Mouse (Mus musculus) myocyte (in vitro differentiated cells): Measurements from ENCODE around the gene Kcnq5. TPM values are rescaled to one million over a fixed set of nuclear protein-coding genes. Genes with fewer than 3 reads are reported as not detected.
"Not testable (repeated sequence)": the region's sequence is repeated elsewhere in the genome, so short reads cannot be mapped to it uniquely, and the experiment has no call there.

Source experiments
- H3K27me3 ChIP-seq: one replicate; pipeline ENCODE4 v1.6.1; 2011; ENCODE audit not compliant: control insufficient read depth, insufficient read depth, insufficient read length
- H3K36me3 ChIP-seq: one replicate; pipeline ENCODE4 v1.6.1; 2011; ENCODE audit not compliant: control insufficient read depth, insufficient read depth
- H3K4me2 ChIP-seq: one replicate; pipeline ENCODE4 v1.6.1; 2011; ENCODE audit warnings: low read depth, control low read depth
- H3K4me3 ChIP-seq: one replicate; pipeline ENCODE4 v1.5.1; 2011; ENCODE audit warnings: mild to moderate bottlenecking, control low read depth, moderate library complexity
- H3K79me2 ChIP-seq: one replicate; pipeline ENCODE4 v1.6.1; 2011; ENCODE audit not compliant: control insufficient read depth, insufficient read depth
- H3ac ChIP-seq: one replicate; pipeline ENCODE4 v1.6.1; 2011; ENCODE audit not compliant: control insufficient read depth, insufficient read length
- CEBPB ChIP-seq: IDR thresholded peaks from 2 replicates; pipeline ENCODE4 v1.6.1; 2011; ENCODE audit warnings: mild to moderate bottlenecking, moderate library complexity; ENCODE audit not compliant: poor library complexity, insufficient read depth, severe bottlenecking
- E2F4 ChIP-seq: IDR thresholded peaks from one replicate; pipeline ENCODE4 v1.6.1; 2011; ENCODE audit warnings: mild to moderate bottlenecking, control low read depth, moderate library complexity; ENCODE audit not compliant: insufficient read depth
- MAX ChIP-seq: IDR thresholded peaks from one replicate; pipeline ENCODE4 v1.6.1; 2011; ENCODE audit warnings: low read depth, mild to moderate bottlenecking, control low read depth
- MYOD1 ChIP-seq, 3 experiments: IDR thresholded peaks; one replicate each; pipeline ENCODE4 v1.6.1; 2011; ENCODE audit warnings: control low read depth in 2 of 3, low read depth in 2 of 3, mild to moderate bottlenecking in 2 of 3, moderate library complexity in 1 of 3; ENCODE audit not compliant: insufficient read length in 2 of 3, control insufficient read depth in 1 of 3
- MYOG ChIP-seq, 3 experiments: IDR thresholded peaks; one replicate each; pipeline ENCODE4 v1.6.1; 2011; ENCODE audit warnings: control low read depth in 2 of 3, low read depth in 2 of 3, mild to moderate bottlenecking in 2 of 3; ENCODE audit not compliant: insufficient read length in 2 of 3, control insufficient read depth in 1 of 3, insufficient read depth in 1 of 3
- POLR2A ChIP-seq: IDR thresholded peaks from one replicate; pipeline ENCODE4 v1.6.1; 2011; ENCODE audit warnings: low read depth, mild to moderate bottlenecking, control low read depth, moderate library complexity; ENCODE audit not compliant: insufficient read length
- POLR2AphosphoS2 ChIP-seq: IDR thresholded peaks from one replicate; pipeline ENCODE4 v1.6.1; 2011; ENCODE audit warnings: low read depth, control low read depth; ENCODE audit not compliant: insufficient read length
- REST ChIP-seq: IDR thresholded peaks from one replicate; pipeline ENCODE4 v1.6.1; 2011; ENCODE audit warnings: mild to moderate bottlenecking, control low read depth, moderate library complexity; ENCODE audit not compliant: insufficient read depth, insufficient read length
- SRF ChIP-seq: IDR thresholded peaks from one replicate; pipeline ENCODE4 v1.6.1; 2011; ENCODE audit warnings: low read depth; ENCODE audit not compliant: control insufficient read depth, insufficient read length
- TCF12 ChIP-seq: IDR thresholded peaks from one replicate; pipeline ENCODE4 v1.6.1; 2011; ENCODE audit warnings: mild to moderate bottlenecking, control low read depth; ENCODE audit not compliant: poor library complexity, insufficient read depth, severe bottlenecking
- TCF3 ChIP-seq: IDR thresholded peaks from one replicate; pipeline ENCODE4 v1.6.1; 2011; ENCODE audit warnings: low read depth, control low read depth; ENCODE audit not compliant: insufficient read length
- USF1 ChIP-seq: IDR thresholded peaks from one replicate; pipeline ENCODE4 v1.6.1; 2011; ENCODE audit warnings: low read depth, mild to moderate bottlenecking, control low read depth, moderate library complexity
- polyA plus RNA-seq: library from polyadenylated mRNA; unstranded; fragments of >200 nt; fragmentation: generic; extraction: Trizol; gene quantifications from one replicate; pipeline ENCODE4 v1.2.1, GENCODE M21; 2012; ENCODE audit warnings: missing spikeins

Kcnq5 gene
- polyA plus RNA-seq, 1 experiment = not detected

- no peak for TF ChIP-seq CEBPB
- TF ChIP-seq MYOD1 (IDR thresholded peaks at IDR 0.05; ENCODE audit: control insufficient read depth in 1 of 3, insufficient read length in 2 of 3, low read depth in 2 of 3) = no peak
- no peak for TF ChIP-seq POLR2A
- no peak for TF ChIP-seq MAX
- no peak for TF ChIP-seq USF1
- TF ChIP-seq SRF = no peak
- no peak for TF ChIP-seq MYOG (IDR thresholded peaks at IDR 0.05; ENCODE audit: control insufficient read depth in 1 of 3, insufficient read depth in 1 of 3, insufficient read length in 2 of 3, low read depth in 2 of 3)
- no peak for TF ChIP-seq TCF12
- no peak for TF ChIP-seq POLR2AphosphoS2
- no peak for TF ChIP-seq TCF3
- TF ChIP-seq REST = no peak
- no peak for TF ChIP-seq E2F4
- H3K4me2 ChIP-seq = no peak overlapping the region
Observed at GRCm38 (mm10) chr1:21777560-21777959, 184.2 kb downstream of the Kcnq5 start.

DNA sequence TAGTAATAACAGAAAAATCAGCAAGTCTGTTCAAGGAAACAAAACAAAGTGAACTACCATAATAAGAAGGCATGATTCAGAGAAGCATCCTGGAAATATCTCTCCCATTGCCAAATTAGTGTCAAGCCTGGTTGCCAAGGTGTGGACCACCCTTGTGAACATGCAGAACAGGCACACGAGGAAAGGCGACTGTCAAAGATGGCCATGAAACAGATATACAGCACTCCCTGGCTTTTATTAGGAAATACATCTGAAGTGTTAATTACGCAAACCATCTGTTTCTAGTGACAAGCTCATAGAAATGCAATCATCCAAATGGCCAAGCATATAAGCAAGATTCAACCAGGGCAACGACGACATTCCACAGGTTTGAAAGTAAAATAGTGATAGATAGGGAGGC, 187.8 kb downstream of the Kcnq5 start:
- H3K36me3 ChIP-seq = no peaks in the 10 kb centered on the region
- no peak overlapping the region for H3K4me2 ChIP-seq
- TF ChIP-seq TCF12 (no peak), MYOD1 (IDR thresholded peaks at IDR 0.05; ENCODE audit: control insufficient read depth in 1 of 3, insufficient read length in 2 of 3, low read depth in 2 of 3) (no peak), CEBPB (no peak), REST (no peak), POLR2A (no peak)
- no peak overlapping the region for H3ac ChIP-seq
- no peak overlapping the region for H3K4me3 ChIP-seq
- H3K79me2 ChIP-seq = no peaks in the 10 kb centered on the region
- H3K27me3 ChIP-seq = no peaks in the 10 kb centered on the region

More at GRCm38 (mm10) chr1:21777560-21777959, 184.2 kb downstream of the Kcnq5 start:
- Histone ChIP-seq H3K27me3 (no peaks in the 10 kb centered on the region), H3K36me3 (no peaks in the 10 kb centered on the region), H3K4me3 (no peak overlapping the region), H3ac (no peak overlapping the region), H3K79me2 (no peaks in the 10 kb centered on the region)

GRCm38 (mm10) chr1:21770494-21770893, 191.2 kb downstream of the Kcnq5 start:
- TF ChIP-seq POLR2A = no peak
- TF ChIP-seq MAX = no peak
- no peak for TF ChIP-seq POLR2AphosphoS2
- no peak for TF ChIP-seq USF1
- TF ChIP-seq TCF12 = no peak
- TF ChIP-seq SRF = no peak
- TF ChIP-seq MYOG (IDR thresholded peaks at IDR 0.05; ENCODE audit: control insufficient read depth in 1 of 3, insufficient read depth in 1 of 3, insufficient read length in 2 of 3, low read depth in 2 of 3) = no peak
- TF ChIP-seq E2F4 = no peak
- TF ChIP-seq TCF3 = no peak
- Histone ChIP-seq H3K27me3 (no peaks in the 10 kb centered on the region), H3ac (no peak overlapping the region), H3K79me2 (no peaks in the 10 kb centered on the region), H3K4me3 (no peak overlapping the region), H3K4me2 (no peak overlapping the region), H3K36me3 (no peaks in the 10 kb centered on the region)

DNA sequence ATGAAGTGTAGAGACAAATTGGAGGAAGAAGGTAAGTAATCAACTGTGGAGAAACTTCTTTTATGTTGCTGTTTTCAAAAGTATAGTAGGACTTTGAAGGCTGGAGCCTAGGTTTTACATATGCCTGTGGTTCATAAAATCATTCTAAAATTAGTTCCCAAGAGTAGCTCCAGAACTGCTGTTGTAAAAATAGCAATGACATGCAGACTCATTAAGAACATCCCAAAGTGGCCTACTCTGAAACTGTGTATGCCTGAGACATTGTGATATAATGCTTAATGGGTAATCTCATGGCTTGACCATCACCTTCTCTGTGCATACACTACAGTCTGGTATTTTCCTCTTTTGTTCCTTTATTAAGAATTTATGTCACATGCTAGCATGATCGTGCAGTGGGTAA, 212.4 kb downstream of the Kcnq5 start:
- Histone ChIP-seq H3K4me3 (no peak overlapping the region), H3K27me3 (no peaks in the 10 kb centered on the region), H3K4me2 (no peak overlapping the region), H3K36me3 (no peaks in the 10 kb centered on the region), H3K79me2 (no peaks in the 10 kb centered on the region), H3ac (no peak overlapping the region)
- TF ChIP-seq E2F4 (no peak), TCF3 (no peak)

- Histone ChIP-seq H3K4me2 (no peak overlapping the region), H3K4me3 (no peak overlapping the region), H3K79me2 (no peaks in the 10 kb centered on the region), H3K36me3 (no peaks in the 10 kb centered on the region), H3ac (no peak overlapping the region), H3K27me3 (no peaks in the 10 kb centered on the region)
- TF ChIP-seq USF1 (no peak), REST (no peak), TCF3 (no peak), POLR2AphosphoS2 (no peak), E2F4 (no peak), MAX (no peak), TCF12 (no peak), MYOD1 (IDR thresholded peaks at IDR 0.05; ENCODE audit: control insufficient read depth in 1 of 3, insufficient read length in 2 of 3, low read depth in 2 of 3) (no peak), CEBPB (no peak), MYOG (IDR thresholded peaks at IDR 0.05; ENCODE audit: control insufficient read depth in 1 of 3, insufficient read depth in 1 of 3, insufficient read length in 2 of 3, low read depth in 2 of 3) (no peak)
Observed at GRCm38 (mm10) chr1:21729131-21729530, 232.6 kb downstream of the Kcnq5 start.

GRCm38 (mm10) chr1:21723231-21723630, 238.5 kb downstream of the Kcnq5 start:
- H3K36me3 ChIP-seq, H3K4me2 ChIP-seq, H3K4me3 ChIP-seq, H3ac ChIP-seq, H3K79me2 ChIP-seq, H3K27me3 ChIP-seq: not testable (repeated sequence)
